Mouse (Mus musculus): ENCODE data around the gene Gnpnat1.
A peak's percentile ranks its signal among the peaks of the same experiment; 100 is the strongest.
"Not testable (repeated sequence)": the region's sequence is repeated elsewhere in the genome, so short reads cannot be mapped to it uniquely, and the experiment has no call there.

Gene Gnpnat1

DNA sequence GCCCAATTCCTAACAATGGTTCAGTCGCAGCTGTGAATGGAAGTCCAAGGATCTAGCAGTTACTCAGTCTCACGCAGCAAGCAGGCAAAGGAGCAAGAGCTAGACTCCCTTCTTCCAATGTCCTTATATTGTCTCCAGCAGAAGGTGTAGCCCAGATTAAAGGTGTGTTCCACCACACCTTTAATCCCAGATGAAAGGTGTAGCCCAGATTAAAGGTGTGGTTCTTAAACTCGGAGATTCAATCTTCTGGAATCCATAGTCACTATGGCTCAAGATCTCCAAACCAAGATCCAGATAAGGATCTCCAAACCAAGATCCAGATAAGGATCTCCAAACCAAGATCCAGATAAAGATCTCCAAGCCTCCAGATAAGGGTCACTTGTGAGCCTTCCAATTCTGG lies at the start of gene Gnpnat1:
TSS of gene Gnpnat1 (minus strand) at position 101 of the 400 bp plus-strand sequence.
- ATAC-seq (ENCODE audit: low TSS enrichment): not testable (repeated sequence)

DNA sequence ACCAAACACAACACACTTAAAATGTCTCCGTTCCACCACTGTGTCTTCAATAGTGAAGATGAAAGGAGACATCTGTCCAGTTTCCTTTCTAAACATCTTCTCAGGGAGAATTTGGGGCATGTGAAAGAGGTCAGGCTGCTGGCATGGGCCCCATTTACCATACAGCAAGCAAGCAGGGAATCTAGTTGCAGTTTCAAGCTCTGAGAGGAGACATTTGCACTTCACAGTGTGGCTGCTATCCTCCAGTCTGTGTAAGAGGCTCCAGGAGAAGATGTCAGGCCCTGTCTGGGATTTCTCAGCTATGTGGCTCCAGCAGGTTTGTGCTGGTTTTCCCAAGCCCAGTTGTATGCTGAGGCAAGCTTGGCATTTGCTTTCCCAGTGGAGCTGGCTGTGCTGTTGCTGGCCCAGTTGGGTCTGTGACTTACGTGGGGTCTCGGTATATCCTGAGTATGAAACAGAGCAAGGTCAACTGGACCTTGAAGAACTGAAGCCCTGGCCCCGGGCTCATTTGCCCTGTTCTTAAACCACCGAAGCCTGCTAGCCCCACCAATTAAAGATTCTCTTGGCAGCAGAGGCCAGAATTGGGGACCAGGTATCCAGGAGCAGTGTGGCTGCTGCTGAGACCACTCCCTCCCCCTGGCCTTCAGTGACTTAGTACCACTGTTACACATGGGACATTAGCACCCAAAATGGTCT lies 49.0 kb upstream of the Gnpnat1 start:
- peak; percentile 17; the same call in 1 of the 2 replicates for ATAC-seq (ENCODE audit: low TSS enrichment)

DNA sequence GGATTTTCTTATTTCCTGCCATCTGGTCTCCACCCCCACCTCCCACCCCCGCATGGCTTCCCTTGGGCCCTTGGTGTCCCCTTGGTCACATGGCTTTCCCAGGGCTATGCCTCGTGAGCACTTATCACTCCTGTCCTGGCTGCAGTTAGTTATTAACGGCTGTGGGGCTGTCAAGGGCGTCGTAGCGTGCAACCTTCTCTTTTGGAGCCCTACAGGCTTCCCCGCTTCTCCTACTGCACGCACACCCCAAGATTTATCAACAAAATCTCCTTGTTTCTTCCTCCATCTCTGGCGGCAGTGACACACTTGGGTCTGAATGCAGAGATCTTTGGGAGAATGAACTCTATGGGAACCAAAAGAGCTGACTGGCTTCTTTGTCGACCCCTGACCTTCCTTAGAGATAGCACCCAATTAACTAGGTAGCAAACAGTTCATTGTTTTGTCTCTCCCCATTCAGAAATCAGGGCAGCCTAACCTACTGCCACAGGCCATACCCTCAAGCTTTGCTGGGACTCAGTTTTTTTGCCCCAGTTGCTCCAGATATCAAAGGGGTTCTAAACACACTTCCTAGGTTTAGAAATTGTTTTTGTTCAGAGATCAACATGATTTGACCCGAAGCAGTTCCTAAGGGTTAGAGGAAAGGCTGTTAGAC lies 48.3 kb upstream of the Gnpnat1 start:
- no peak for ATAC-seq (ENCODE audit: low TSS enrichment)

DNA sequence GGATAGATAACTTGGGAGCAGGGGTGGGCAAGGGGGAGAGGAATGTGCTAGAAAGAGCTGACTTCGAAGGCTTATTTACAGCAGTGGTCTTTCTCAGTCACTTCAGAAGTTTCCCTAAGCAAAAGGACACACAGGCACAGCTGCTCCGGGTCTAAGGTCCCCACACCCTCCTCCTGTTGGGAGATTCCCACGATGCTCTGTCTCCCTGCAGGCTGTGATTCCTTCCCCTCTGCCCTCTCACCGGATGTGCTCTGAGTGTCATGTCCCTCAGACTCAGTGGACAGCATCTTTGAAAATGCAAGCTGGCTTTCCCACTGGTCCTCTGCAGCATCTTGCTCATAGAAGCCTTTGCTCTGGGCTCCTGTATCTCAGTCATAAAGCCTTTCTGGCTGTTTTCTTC lies 47.4 kb upstream of the Gnpnat1 start:
- ATAC-seq (ENCODE audit: low TSS enrichment): no peak

DNA sequence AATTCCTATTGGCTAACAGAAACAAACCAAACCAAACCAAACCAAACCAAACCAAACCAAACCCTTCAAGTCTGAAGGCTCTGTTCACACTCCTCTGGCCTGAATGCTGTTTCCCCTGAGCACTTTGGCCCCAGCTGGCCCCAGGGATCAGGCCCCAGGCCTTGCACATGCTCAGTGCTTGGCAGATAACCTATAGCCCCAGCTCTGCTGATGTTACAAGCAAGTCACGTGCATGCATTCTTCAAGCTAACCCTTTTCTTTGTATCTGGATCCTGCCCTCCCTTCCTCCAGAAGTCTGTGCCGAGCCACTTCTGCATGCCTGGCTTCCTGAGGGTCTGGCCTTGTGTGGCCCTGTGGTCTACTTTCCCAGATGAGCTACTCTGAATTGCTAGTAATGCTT lies 46.4 kb upstream of the Gnpnat1 start:
- ATAC-seq (ENCODE audit: low TSS enrichment): no peak

DNA sequence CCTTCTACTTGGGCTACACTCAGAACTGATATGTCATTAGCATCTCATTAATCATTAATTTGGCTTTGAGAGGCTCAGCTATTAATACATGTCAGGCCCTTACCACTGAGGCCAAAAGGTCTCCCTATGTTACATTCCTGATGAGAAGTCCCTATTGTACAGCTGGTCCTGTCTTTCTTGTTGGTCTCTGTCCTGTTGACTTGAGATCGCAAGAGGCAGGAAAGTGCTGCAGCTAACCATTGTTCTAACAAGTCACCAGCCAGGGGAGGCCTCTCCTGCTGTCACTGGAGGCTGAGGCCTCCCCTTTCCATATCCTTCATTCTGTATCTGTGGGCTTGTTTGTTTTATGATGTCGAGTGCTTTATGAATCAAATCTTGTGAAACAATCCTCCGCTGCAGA lies 42.1 kb upstream of the Gnpnat1 start:
- ATAC-seq (ENCODE audit: low TSS enrichment): no peak

DNA sequence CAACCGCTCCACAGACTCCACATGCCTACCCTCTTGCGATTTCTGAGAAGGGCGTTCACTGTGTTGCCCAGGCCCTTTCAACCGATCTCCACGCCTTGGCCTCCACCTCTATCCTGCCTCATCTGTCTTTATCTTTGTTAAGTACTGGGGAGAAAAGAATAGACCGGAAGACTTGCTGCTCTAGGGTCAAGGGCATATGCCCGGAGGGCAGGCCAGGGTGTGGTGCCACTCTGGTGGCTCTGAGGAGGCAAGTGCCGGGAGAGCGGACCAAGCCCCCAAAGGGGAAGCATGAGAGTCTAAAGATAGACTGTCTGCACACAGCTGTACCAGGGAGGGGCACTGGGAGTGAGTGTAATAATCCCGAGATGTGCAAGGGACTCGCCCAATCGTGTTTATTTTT lies 40.7 kb upstream of the Gnpnat1 start:
- no peak for ATAC-seq (ENCODE audit: low TSS enrichment)

DNA sequence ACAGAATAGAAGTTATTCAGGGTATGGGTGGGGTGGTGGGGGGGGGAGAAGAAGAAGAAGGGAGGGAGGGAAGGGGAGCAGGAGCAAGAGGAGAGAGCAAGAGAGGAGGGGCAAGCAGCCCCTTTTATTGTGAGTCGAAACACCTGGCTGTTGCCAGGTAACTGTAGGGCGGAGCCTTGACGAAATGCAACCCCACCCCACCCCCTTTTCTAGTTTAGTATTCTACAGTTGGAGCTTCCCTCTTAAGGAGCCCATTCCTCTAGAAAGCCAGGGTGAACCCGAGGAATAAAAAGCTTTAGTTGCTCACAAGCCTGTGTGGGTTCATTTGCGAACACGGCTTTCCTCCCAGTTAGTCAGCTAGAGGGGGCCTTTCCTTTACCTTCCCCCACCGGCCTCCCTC lies 40.2 kb upstream of the Gnpnat1 start:
- ATAC-seq (ENCODE audit: low TSS enrichment): no peak

DNA sequence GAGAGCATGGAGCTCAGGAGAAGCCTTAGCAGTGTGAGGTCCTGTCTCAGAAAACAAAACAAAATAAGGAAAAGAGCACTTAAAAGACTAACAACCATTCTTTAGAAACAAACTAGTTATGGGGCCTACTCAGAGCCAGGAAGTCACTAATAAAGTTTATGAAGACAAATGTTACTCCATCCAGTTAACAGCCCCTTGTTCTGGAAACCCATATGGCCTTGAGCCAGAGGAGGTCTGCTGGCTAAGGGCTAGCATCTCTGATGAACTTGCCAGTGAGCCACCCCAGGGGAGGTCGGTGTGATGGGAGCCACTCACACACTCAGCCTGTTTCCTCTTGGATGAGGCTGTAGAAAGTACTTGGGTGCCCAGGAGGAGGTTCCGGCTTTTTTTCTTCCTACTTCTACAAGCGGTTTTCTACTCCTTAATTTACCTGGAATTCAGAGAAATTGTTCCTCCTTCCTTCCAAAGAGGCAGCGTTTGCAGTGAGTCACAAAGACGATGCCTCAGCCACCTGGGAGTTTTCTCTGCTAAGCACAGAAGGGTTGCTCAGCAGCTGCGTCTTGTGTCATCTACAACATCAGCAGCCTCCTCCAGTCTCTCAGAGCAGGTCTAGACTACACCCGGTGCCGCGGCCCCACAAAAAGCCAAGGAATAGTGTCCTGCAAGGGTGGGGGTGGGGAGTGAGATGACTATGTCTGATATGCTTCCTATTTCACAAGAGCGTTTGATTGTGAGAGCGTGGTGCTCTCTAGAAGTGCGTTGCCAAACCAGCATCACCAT lies 38.3 kb upstream of the Gnpnat1 start:
- no peak for ATAC-seq (ENCODE audit: low TSS enrichment)

DNA sequence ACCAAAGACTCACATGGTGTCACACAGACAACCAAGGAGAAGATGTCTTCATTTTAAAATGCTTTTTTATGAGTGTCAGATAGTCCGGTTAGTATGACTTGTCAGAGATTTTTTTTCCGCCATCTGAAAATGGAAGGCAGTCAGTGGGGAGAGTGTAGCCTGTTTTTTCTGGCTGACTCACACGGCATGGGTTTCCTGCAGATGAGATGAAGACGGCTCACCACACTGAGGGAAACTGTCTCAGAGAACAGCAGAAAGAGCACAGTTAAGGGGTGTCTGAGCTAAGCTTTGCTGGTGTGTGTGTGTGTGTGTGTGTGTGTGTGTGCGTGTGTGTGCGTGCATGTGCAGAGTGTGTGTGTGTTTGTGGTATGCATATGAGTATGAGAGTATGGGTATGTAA lies 36.6 kb upstream of the Gnpnat1 start:
- no peak; the same call in 1 of the 2 replicates for ATAC-seq (ENCODE audit: low TSS enrichment)

DNA sequence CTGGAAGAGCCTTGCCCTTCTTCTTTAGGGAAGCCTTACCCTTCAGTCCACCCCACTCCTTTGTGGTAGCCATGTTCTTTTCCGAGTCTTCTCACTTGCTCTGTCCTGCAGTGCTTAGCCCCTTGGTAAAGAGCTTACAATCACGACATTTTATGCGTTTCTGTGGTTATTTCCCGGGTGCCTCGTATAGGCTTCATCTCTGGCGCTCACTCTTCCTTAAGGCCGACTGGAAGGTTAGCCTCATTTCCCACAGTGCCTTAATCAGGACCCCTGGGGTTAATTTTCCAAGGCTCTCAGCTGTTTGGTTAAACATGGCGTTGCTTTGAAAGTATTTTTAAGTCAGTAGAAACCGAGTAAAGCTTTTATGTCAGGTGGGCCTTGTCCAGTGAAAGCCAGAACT lies 34.7 kb upstream of the Gnpnat1 start:
- no peak for ATAC-seq (ENCODE audit: low TSS enrichment)

DNA sequence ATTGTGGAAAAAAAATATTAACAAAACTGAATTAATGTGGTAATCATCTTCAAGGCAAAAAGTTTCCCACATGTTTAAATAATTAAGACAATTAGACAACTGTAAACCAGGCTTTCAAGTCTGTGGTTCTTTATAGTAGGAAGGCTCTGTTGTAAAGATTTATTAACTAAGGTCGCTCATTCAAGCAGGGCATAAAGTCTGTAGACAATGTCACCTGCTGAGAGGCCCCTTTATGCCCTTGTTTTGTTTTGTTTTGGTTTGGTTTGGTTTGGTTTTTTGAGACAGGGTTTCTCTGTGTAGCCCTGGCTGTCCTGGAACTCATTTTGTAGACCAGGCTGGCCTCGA lies 34.2 kb upstream of the Gnpnat1 start:
- no peak for ATAC-seq (ENCODE audit: low TSS enrichment)

DNA sequence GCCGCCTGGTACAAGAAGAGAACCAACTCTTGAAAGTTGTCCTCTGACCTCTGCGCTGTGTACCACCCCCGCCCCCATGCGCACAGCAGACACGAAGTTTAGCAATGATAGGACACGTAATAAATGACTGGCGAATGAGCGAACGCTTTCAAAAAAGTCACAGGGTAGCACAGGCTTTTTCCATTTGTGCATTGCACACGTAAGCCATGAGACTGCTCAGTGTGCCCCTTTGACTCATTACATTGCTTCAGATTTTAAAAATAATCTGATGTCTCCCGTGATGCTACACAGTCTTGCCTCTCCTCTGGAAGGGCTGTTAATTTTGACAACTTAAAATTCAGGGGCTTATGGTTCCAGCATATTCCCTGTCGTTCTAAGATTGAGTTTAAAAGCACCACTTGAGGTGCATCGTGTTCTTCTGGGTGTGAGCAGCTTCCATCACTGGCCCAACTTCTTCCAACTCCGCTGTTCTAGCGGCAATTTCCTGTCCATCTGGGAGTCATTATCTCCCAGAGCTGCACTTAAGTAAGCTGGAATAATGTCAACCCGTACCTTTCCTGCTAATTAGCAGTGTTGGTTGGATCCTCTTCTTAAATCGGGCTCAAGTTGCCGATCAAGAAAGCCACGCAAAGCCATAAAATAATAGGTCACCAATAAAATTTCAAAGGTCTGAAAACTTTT lies 33.7 kb upstream of the Gnpnat1 start:
- no peak for ATAC-seq (ENCODE audit: low TSS enrichment)

DNA sequence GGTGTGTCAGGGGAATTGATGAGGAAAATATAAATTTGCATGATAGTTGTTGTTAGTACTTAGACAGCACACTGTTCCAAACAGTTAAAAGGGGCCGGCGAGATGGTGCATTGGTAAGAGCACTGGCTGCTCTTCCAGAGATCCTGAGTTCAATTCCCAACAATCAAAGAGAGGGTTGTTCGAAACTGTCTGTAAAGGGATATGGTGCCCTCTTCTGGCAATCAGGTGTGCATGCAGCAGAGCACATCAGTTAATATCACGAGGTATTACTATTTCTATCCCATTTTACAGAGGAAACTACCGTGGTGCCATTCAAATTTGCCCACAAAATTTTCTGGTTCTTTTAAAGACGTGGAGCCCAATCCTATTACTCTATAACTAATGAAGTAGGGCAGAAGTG lies 29.5 kb upstream of the Gnpnat1 start:
- ATAC-seq (ENCODE audit: low TSS enrichment): no peak

DNA sequence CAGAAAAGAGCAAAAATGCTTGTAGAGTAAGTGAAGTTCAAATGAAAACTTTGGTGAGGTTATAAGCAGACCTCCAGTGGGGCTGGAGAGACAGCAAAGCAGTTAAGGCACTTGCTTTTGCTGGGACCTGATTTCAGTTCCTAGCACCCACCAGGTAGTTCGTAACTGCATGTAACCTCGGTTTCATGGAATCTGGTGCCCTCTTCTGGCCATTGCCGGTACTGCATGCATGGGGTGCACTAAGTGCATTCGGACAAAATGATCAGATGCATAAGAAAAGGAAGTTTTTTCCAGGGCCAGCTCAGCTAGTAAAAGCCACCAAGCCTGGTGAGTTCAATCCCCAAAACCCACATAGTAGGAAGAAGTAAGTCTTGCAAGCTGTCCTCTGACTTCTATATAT lies 27.3 kb upstream of the Gnpnat1 start:
- ATAC-seq (ENCODE audit: low TSS enrichment): no peak

DNA sequence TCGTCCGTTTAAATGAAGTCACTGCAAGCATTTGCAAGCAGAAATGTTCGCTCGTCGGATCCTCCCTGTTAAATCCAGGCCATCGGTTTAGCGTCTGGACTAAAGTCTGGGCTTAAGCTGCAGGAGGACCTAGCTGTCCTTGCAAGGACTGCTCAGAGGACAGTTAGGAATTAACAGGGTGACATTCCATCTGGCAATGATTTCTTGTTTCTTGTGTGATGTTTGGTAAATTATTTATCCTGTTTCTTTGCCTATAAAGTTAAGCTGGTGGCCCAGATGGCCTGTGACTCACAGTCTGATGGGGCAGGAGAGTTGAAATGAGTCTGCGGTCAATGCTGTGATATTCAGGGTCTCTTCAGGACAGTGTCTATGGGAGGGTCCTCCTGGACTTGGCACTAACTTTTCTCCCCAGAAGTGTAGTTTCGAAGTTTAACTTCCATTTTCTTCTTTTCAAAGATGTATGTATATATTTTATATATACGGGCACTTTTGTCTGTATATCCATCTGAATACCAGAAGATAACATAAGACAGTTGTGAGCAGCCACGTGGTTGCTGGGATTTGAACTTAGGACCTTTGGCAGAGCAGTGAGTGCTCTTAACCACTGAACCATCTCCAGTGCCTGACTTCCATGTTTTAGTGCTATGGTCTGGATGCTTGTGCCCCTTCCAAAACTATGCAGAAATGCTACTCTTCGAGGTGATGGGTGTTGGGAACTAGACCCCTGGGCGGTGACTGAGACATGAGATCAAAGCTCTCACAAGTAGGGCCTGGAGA lies 25.5 kb upstream of the Gnpnat1 start:
- ATAC-seq (ENCODE audit: low TSS enrichment): no peak

DNA sequence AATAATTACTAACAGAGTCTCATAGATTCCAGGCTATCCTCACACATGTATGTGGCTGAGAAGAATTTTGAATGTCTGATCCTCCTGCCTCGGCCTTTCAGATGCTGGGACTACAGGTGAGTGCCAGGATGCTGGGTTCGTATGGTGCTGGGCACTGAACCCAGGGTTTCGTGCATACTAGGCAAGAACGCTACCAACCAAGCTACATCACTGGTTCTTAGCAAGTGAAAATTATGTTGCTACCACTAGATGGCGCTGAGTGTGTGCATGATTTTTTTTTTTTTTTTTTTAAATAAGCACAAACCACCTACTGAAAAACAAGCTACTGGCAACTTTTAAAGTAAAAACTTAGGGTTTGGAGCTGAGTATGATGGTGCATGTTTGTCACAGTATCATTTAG lies 18.5 kb upstream of the Gnpnat1 start:
- ATAC-seq (ENCODE audit: low TSS enrichment): 0 out of 2 replicates have a peak, but pooled peaks have one; percentile 67

DNA sequence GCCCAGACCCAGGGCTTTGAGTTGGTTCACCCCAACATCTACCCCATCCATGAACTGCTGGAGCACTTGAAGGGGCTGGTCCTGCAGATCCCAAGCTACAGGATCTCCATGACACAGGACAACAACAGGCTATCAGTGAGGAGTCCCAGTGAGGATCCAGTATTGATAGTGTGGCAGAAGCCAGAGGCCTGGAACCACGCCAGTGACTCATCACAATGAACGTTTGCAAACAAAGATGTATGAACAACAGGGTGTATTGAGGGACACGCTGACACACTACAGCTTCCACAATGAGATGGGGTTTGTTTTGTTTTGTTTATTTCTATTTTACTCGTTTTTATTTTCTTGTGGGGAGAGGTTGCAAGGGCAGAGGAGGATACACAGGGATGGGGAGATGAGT lies 17.7 kb upstream of the Gnpnat1 start:
- no peak for ATAC-seq (ENCODE audit: low TSS enrichment)

DNA sequence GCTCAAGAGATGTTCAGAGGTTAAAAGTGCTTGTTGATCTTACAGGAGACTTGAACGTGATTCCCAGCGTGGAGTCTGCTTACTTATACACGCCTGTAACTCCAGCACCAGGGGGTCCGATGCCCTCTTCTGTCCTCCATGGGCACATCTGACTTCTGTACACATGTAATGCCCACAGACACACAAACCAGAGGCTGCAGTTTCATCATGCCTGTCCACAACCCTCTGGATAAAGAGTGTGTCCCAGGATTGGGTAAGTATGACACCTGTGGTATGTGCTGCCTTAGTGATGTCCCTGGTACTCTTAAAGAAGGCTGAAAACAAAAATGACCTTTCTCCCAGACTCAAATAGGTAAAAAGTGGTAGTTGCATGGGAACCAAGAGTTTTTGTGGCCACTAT lies 14.6 kb upstream of the Gnpnat1 start:
- no peak for ATAC-seq (ENCODE audit: low TSS enrichment)

DNA sequence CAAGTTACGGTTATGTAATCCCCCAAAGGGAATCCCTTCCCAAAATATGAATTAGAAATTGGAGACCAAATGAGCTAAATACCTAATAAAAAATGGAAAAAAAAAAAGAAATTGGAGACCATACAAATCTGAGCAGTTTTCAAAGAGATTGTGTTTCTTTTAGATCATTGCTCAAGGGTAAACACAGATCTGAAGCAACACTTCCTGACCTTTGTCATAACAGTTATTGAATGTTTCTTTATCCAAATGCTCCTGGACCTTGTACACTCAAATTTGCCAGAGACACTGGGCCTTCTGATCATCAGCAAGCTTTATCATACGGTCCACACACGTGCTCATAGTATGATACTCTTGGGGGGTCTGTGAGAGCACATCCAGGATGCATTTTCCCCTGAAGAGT lies 13.8 kb upstream of the Gnpnat1 start:
- no peak for ATAC-seq (ENCODE audit: low TSS enrichment)

DNA sequence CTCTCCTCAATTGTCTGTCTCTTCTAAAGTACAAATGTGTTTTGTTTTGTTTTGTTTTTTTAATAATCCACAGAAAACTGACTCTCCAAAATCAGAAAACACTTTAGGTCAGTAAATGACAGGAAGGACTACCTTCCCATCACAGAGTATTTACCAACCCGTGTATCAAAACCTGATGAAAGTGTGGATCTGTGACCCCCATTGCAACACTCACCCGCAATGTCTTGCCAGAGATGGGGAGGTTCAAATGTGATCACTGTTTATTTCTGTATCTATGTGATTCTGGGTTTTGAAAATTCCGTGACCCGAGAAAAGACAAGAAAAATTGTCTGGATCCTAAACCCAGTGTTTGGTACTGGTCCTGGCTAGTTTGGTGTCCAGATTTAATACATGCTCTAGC lies 11.6 kb upstream of the Gnpnat1 start:
- ATAC-seq (ENCODE audit: low TSS enrichment): no peak

DNA sequence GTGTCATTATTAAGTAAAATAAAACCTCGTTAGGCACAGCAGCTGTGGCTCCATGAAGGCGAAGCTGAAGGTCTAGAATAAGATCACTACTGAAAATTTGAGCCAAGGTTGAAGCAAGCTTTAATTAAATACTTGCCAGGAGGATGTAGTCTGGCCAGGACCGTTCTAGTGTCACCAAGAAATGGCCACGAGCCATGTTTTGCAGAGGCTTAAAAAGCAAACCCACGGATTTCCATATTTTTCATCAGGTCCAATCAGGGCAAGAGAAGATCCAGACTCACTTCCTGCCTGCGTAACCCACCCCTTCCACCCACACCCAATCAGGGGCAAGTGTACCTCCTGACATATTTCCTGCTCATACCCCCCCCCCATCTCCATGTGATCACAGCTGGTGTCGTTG lies 1.1 kb downstream of the Gnpnat1 start:
- ATAC-seq (ENCODE audit: low TSS enrichment): no peak
